Mouse (Mus musculus) heart, embryonic 13.5 days (tissue): ENCODE results near the gene Rtn4. TPM values are rescaled to one million over a fixed set of nuclear protein-coding genes. Genes with fewer than 3 reads are reported as not detected.
"Not testable (repeated sequence)": the region's sequence is repeated elsewhere in the genome, so short reads cannot be mapped to it uniquely, and the experiment has no call there.

ENCODE experiments used
- ATAC-seq: fragments of 200-750 bp; cut with Nextera tagmentation; 2 replicates; pipeline ENCODE4 v1.8.0; 2017; ENCODE audit warnings: moderate TSS enrichment; ENCODE audit not compliant: insufficient number of reproducible peaks, low FRiP score, low TSS enrichment; ENCODE audit errors: extremely low read depth
- H3K27ac ChIP-seq: fragments of 300-500 bp; sonication (generic); replicated peaks from 2 replicates; pipeline ENCODE4 v1.5.1; 2015; ENCODE audit warnings: moderate library complexity, mild to moderate bottlenecking, inconsistent platforms
- H3K27me3 ChIP-seq: fragments of 300-500 bp; sonication (generic); replicated peaks from 2 replicates; pipeline ENCODE4 v1.6.1; 2015; ENCODE audit warnings: mild to moderate bottlenecking, inconsistent platforms
- H3K36me3 ChIP-seq: fragments of 300-500 bp; sonication (generic); 2 replicates; pipeline ENCODE4 v1.6.1; 2015; ENCODE audit warnings: mild to moderate bottlenecking, inconsistent platforms
- H3K4me1 ChIP-seq: fragments of 300-500 bp; sonication (generic); 2 replicates; pipeline ENCODE4 v1.6.1; 2015; ENCODE audit warnings: inconsistent platforms
- H3K4me2 ChIP-seq: fragments of 300-500 bp; sonication (generic); 2 replicates; pipeline ENCODE4 v1.6.1; 2015; ENCODE audit warnings: inconsistent platforms, mild to moderate bottlenecking, moderate library complexity
- H3K4me3 ChIP-seq: fragments of 300-500 bp; sonication (generic); 2 replicates; pipeline ENCODE4 v1.5.1; 2015; ENCODE audit warnings: moderate library complexity, mild to moderate bottlenecking, inconsistent platforms
- H3K9ac ChIP-seq: fragments of 300-500 bp; sonication (generic); 2 replicates; pipeline ENCODE4 v1.6.1; 2015; ENCODE audit warnings: inconsistent platforms, mild to moderate bottlenecking, moderate library complexity
- H3K9me3 ChIP-seq: fragments of 300-500 bp; sonication (generic); 2 replicates; pipeline ENCODE4 v1.6.1; 2016; ENCODE audit warnings: inconsistent platforms
- WGBS: fragments of 180-500 bp; shearing (Covaris S2); methylation state at CpG from one replicate; pipeline ENCODE4 v1.1.7; 2015; ENCODE audit warnings: mixed read lengths; 5-methylcytosine and 5-hydroxymethylcytosine counted together
- polyA plus RNA-seq: library from polyadenylated mRNA; unstranded; fragments of >200 nt; fragmentation: Nextera tagmentation; extraction: Ambion mirVana; gene quantifications from 2 replicates; pipeline ENCODE4 v1.2.1, GENCODE M21; 2015

The Rtn4 gene
- polyA plus RNA-seq, 1 experiment from 2014 or later, result 56.7 TPM

GRCm38 (mm10) chr11:29747365-29747764, 54.6 kb downstream of the Rtn4 start:
- H3K4me2 ChIP-seq, result no peak overlapping the region
- no peak overlapping the region for H3K27ac ChIP-seq
- 90% methylated on average over 3 of the region's 3 CpGs for WGBS
- H3K9ac ChIP-seq, result no peak overlapping the region
- H3K27me3 ChIP-seq, result no peaks in the 10 kb centered on the region
- no peaks in the 10 kb centered on the region for H3K9me3 ChIP-seq
- H3K36me3 ChIP-seq, result peaks cover 69% of the 10 kb centered on the region
- H3K4me1 ChIP-seq, result peaks cover 15% of the 10 kb centered on the region
- no peak for ATAC-seq
- no peak overlapping the region for H3K4me3 ChIP-seq

- Histone ChIP-seq H3K9me3 (no peaks in the 10 kb centered on the region), H3K4me1 (peaks cover 15% of the 10 kb centered on the region), H3K27me3 (no peaks in the 10 kb centered on the region), H3K4me3 (no peak overlapping the region), H3K4me2 (no peak overlapping the region), H3K27ac (no peak overlapping the region), H3K36me3 (peaks cover 65% of the 10 kb centered on the region), H3K9ac (no peak overlapping the region)
- no peak for ATAC-seq
- 67% methylated on average over 1 of the region's 1 CpGs for WGBS
Observed at GRCm38 (mm10) chr11:29747881-29748280, 55.1 kb downstream of the Rtn4 start.

- Histone ChIP-seq H3K9me3 (no peaks in the 10 kb centered on the region), H3K27ac (no peak overlapping the region), H3K4me1 (peaks cover 15% of the 10 kb centered on the region), H3K36me3 (peaks cover 60% of the 10 kb centered on the region), H3K9ac (no peak overlapping the region), H3K27me3 (no peaks in the 10 kb centered on the region), H3K4me3 (no peak overlapping the region), H3K4me2 (no peak overlapping the region)
- ATAC-seq, result no peak
- WGBS, result 89% methylated on average over 8 of the region's 8 CpGs
Observed at GRCm38 (mm10) chr11:29748750-29749467, 56.2 kb downstream of the Rtn4 start.

DNA sequence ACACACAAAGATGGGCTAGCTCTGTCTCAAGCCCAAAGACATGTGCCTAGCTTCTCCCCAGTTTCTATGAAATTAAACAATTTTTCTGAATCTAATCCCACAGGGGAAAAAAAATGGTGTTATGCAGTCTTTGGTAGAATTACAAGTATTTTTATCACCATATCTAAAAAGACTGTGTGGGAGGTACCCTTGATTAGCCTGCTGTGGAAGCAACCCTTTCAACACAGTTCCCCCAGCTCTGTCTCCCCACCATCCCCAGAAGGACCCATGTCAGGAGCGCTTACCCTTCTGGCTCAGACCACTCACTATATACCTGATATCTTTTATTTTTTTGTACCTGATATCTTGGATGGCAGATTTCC, 56.7 kb downstream of the Rtn4 start:
- H3K9me3 ChIP-seq, result no peaks in the 10 kb centered on the region
- H3K4me2 ChIP-seq, result no peak overlapping the region
- H3K27me3 ChIP-seq, result no peaks in the 10 kb centered on the region
- no peak overlapping the region for H3K9ac ChIP-seq
- H3K4me3 ChIP-seq, result no peak overlapping the region
- WGBS, result 93% methylated on average over 1 of the region's 1 CpGs
- H3K36me3 ChIP-seq, result peaks cover 54% of the 10 kb centered on the region
- ATAC-seq, result no peak
- H3K4me1 ChIP-seq, result peaks cover 12% of the 10 kb centered on the region
- no peak overlapping the region for H3K27ac ChIP-seq

DNA sequence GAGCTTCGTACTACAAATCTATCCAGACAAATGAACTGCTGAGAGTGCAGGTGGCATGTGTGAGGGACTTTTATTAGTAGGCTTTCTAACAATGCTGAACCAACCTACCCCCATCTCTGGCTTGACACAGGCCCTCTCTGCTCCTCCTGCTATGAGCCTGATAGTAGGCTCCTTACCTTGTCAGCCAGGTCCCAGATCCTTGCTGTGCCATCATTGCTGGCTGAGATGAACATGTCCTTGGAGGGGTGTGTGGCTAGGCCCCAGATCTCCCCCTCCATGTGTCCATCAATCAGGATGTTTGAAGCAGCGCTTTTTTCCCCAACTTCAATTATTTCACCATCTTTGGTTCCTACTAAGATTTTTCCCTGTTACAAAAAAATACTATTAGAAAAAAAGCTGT, 58.3 kb downstream of the Rtn4 start:
- Histone ChIP-seq H3K4me1 (peaks cover 11% of the 10 kb centered on the region), H3K27me3 (no peaks in the 10 kb centered on the region), H3K9ac (no peak overlapping the region), H3K9me3 (no peaks in the 10 kb centered on the region), H3K4me3 (no peak overlapping the region), H3K4me2 (no peak overlapping the region), H3K36me3 (peaks cover 38% of the 10 kb centered on the region), H3K27ac (no peak overlapping the region)
- 93% methylated on average over 2 of the region's 2 CpGs for WGBS
- no peak for ATAC-seq

DNA sequence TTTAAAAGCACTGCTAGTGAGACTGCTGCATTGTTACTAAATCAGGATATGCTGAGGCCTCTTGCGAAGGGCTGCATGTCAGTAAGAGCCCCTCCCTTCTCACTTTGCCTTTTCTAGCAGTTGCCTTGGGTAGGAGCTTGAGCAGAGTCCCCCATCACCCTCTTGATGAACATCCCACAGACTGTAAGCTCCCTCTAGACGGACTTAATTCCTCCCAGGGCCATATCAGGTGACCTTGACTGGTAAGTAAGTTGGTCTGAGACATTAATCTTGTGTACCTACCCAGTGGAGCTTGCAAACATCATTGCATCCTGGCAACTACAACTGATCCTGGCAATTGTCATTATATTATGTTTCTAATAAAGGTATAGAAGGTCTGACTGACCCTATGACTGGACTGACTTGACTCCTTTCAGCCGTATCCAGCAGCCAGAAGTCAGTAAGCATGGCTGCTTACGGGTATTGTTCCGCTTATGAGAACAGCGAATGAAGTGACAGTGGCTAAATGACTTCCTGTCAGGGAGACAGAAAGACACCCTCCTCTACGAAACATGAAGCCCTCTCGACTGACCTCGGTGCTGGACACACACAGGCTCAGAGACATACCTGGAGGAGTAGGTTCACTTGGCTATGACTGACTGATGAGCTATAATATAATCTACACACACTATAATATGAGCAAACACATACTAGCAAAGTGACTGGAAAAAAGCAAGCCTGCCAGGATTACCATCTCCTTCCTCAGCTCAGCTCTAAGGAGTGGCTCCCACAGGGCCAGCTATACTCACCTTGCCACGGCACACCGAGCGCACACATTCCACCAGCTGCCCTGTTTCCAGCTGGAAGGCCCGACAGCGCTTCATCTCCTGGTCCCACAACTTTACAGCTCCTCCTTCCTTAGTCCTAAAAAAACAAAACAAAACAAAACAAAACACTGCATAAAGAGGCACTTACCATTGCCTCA, 59.2 kb downstream of the Rtn4 start:
- Histone ChIP-seq H3K27ac (no peak overlapping the region), H3K9me3 (no peaks in the 10 kb centered on the region), H3K9ac (no peak overlapping the region), H3K36me3 (peaks cover 29% of the 10 kb centered on the region), H3K4me3 (no peak overlapping the region), H3K27me3 (no peaks in the 10 kb centered on the region), H3K4me2 (no peak overlapping the region), H3K4me1 (peaks cover 15% of the 10 kb centered on the region)
- ATAC-seq, result no peak
- 79% methylated on average over 14 of the region's 14 CpGs for WGBS

GRCm38 (mm10) chr11:29756007-29756406, 63.3 kb downstream of the Rtn4 start:
- H3K9ac ChIP-seq, H3K4me2 ChIP-seq, ATAC-seq, H3K27ac ChIP-seq, H3K4me3 ChIP-seq, H3K36me3 ChIP-seq, H3K27me3 ChIP-seq, H3K9me3 ChIP-seq: not testable (repeated sequence)
- H3K4me1 ChIP-seq, result peaks cover 15% of the 10 kb centered on the region
- 94% methylated on average over 5 of the region's 5 CpGs for WGBS

DNA sequence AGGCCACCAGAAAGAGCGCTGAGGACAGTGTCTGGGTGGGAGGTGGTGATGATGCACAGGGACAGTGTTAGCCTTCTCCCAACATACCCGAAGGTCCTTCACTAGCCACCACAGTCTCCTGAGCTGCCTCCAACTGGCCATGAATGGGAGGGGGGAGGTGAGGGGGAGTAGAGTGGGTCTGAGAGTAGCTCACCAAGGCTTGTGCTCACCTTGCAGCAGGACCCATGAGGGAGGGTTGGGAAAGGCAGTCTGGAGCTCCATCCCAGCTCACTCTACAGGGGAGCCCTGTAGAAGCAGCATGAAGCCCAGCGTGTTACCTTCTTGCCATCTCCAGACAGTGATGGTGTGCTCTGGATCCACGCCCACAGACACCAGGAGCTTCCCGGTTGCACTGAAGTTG, 65.9 kb downstream of the Rtn4 start:
- Histone ChIP-seq H3K36me3 (no peaks in the 10 kb centered on the region), H3K9ac (no peak overlapping the region), H3K4me3 (no peak overlapping the region), H3K9me3 (no peaks in the 10 kb centered on the region), H3K4me2 (no peak overlapping the region), H3K27me3 (no peaks in the 10 kb centered on the region), H3K4me1 (peaks cover 7% of the 10 kb centered on the region), H3K27ac (no peak overlapping the region)
- ATAC-seq, result no peak
- 86% methylated on average over 5 of the region's 5 CpGs for WGBS

DNA sequence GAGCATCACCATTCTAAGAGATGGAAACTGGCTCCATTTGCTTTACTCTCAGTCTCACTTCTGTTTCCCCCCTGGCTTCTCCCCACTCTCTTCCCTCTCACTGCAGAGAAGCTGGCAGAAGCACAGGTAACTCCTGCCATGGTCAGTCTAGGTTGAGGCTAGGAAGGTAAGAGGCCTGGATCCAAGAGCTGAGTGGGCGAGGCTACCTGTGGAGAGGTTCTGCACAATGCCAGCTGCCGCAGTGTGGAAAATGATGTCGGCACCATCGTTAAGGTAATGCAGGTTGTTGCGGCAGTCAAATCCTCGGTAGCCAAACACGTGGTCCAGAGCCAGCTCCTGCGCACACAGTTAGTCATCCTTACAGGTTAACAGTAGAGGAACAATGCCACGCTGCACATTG, 68.6 kb downstream of the Rtn4 start:
- Histone ChIP-seq H3K4me2 (no peak overlapping the region), H3K9ac (no peak overlapping the region), H3K27ac (no peak overlapping the region), H3K27me3 (no peaks in the 10 kb centered on the region), H3K4me1 (peaks cover 7% of the 10 kb centered on the region), H3K36me3 (no peaks in the 10 kb centered on the region), H3K9me3 (no peaks in the 10 kb centered on the region), H3K4me3 (no peak overlapping the region)
- ATAC-seq, result no peak
- WGBS, result 89% methylated on average over 9 of the region's 9 CpGs

- Histone ChIP-seq H3K27ac (no peak overlapping the region), H3K9me3 (no peaks in the 10 kb centered on the region), H3K4me2 (no peak overlapping the region), H3K36me3 (no peaks in the 10 kb centered on the region), H3K4me3 (no peak overlapping the region), H3K4me1 (no peaks in the 10 kb centered on the region), H3K27me3 (no peaks in the 10 kb centered on the region), H3K9ac (no peak overlapping the region)
- 89% methylated on average over 1 of the region's 1 CpGs for WGBS
- no peak for ATAC-seq
Observed at GRCm38 (mm10) chr11:29762768-29763167, 70.0 kb downstream of the Rtn4 start.

DNA sequence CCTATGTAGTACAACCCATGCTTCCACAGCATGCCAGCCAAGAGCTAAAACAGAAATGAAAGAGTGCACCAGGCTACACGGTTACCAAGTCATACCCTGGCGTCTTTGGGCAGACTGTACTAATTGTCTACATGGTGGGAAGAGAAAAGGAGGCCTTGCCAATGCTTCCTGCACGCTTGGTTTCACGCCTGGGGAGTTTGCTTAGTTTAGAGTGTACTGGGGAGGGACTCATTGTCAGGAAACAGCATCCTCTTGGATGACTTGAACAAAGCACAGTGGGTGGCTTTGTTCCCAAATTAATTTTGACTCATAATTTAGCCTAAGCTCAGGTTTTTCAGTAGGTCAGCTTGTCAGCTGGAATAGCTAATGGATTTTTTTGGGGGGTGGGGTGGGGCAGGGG, 72.3 kb downstream of the Rtn4 start:
- Histone ChIP-seq H3K27ac (no peak overlapping the region), H3K27me3 (no peaks in the 10 kb centered on the region), H3K9me3 (no peaks in the 10 kb centered on the region), H3K4me1 (peaks cover 2% of the 10 kb centered on the region; the same call in 1 of the 2 replicates), H3K4me3 (no peak overlapping the region), H3K9ac (no peak overlapping the region), H3K36me3 (no peaks in the 10 kb centered on the region), H3K4me2 (no peak overlapping the region)
- 84% methylated on average over 4 of the region's 4 CpGs for WGBS
- no peak for ATAC-seq
